Mouse (Mus musculus): ENCODE measurements around the gene Agfg2. TPM values are rescaled to one million over a fixed set of nuclear protein-coding genes. Genes with fewer than 3 reads are reported as not detected.
"Not testable (repeated sequence)": the region's sequence is repeated elsewhere in the genome, so short reads cannot be mapped to it uniquely, and the experiment has no call there.

The Agfg2 gene
- total RNA-seq, 2 experiments from 2014 or later = 61.8 to 63.9 TPM

DNA sequence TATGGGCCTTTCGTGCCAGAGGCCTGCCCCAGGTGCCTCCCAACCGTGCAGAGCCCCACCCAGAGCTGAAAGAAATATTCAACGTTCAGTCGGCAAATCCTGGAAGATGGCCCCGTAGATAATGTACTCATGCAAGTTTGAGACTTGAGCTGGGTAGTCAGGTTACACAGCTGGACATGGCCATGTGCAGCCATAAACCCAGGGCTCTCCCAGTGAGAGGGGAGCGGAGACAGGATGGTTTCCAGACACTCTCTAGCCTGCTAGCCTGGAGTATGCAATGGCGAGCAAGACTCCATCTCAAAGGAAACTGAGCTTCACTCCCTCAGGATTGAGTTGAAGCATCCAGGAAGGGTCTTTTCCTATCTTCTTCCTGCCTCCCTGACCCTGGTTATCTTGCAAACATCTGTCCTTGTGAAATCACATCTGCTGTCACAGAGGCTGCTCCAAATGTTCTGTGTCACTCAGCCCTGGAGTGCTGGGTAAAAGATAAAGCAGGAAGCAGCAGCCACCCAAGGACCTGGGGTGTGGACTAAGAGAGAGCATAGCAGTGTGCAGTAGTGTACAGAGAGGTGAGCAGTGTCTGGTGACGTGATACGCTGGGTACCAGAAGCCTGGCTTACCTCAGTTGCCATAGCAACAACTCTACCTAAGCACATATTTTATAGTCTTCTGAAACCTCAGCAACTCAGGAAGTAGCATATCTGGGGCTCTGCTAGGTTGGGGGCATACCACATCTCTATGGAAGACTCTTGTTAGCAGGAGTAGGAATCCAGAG, 36.5 kb downstream of the Agfg2 start:
- DNase-seq (ENCODE audit: extremely low spot score in 1 of 2, low spot score in 1 of 2) = no peak

DNA sequence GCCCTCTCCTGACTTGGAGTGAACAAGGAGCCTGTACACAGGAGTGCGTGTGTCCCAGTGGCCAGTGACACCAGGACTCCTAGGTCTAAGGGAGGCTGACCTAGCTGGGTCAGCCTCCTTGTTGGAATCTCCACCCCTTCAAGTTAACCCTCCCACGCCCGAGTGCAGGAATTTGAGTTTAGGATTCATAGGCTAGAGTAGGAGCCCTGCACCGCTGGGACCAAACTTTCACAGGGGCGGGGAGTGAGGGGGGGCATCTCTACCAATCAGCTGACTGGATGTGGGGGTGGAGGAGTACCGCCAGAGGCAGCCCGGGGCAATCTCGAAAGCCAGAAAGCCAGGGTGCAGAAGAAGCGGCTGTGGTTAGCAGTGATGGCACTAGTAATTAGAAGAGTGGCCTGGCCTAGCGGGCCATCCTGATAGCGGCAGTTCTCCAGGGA, 38.9 kb downstream of the Agfg2 start, which contains the start of gene Irs3:
TSS of gene Irs3 (minus strand) at position 63 of the 440 bp plus-strand sequence.
- DNase-seq (ENCODE audit: extremely low spot score in 1 of 2, low spot score in 1 of 2) = no peak

DNA sequence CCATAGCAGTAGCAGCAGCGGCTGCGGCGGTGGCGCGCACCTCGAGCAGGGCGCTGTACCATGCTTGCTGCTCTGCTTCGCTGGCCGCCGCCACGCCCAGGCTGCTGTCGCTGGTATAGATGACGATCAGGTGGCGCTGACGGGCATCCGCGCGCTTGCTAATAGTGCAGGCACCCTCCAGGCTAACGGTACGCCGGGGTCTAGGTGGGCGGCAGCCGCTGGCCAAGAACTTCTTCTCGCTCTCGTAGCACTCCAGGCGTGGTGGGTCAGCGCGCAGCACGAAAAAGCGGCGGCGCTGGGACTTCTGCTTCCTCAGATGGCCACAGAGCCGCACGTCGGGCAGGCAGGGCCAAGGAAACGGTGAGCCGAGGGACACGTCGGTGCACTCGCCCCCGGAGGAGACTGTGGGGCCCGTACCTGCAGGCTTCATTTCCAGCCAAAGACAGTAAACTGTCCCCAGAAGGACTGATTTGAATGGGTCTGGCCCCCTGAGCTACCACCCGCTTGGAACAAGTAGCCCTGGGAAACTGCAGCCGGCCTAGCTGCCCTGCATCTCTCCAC, 39.4 kb downstream of the Agfg2 start:
- DNase-seq (ENCODE audit: extremely low spot score in 1 of 2, low spot score in 1 of 2) = no peak

DNA sequence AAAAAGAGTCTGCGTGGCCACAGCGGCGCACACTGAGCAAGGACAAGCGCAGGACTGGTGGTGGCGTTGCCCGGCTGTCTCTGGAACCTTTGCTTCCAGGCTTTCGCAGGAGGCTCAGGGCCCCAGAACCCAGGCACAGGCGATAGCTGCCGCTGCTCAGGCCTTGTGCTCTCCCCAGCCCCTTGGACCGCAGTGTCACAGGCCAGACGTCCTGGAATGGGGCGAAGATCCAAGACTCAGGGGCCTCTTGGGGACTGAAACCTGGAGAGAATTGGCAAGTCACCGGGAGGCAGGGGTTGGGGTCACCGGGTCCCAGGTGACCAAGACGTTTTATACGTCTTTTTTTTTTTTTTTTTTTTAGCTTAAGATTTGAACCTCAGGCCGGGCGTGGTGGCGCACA, 40.0 kb downstream of the Agfg2 start:
- DNase-seq (ENCODE audit: extremely low spot score in 1 of 2, low spot score in 1 of 2) = no peak

DNA sequence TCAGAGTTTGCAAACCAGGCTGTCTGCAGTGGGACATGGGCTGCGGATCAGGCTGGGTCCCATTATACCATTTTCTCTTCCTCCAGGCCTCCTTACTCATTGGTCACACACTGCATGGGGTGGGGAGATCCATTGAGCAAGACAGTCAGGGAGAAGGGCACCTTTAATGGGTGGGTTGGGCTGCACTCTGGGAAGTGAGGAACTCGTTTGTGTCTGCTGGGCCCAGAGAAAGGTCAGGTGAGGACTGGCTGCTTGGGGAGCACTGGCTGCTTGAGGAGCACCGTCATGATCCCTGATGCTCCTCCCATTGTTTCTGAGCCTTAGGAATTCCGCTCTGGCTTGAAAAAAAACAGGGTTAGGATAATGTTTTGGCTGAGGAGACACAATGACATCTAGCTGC, 41.6 kb downstream of the Agfg2 start:
- no peak for DNase-seq (ENCODE audit: extremely low spot score in 1 of 2, low spot score in 1 of 2)

DNA sequence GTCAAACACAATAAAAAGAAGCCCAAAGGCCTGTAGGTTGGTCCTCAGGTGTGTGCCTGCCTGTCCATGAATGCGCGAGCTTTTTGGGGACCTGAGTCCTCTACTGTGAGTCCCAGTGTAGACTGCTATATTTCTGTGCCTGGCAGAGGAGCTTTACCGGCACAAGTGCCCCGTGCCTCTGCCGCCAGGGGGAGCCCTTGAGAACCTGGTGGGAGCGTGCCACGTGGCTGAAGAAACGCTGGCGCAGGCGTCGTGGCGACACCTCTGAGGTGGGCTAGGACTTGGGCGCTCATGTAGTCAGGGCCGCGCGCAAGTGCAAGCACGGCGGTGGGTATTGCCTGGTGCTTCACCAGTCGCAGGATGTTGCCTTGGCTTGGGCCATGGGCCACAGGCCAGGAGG, 43.5 kb downstream of the Agfg2 start, which contains the start of gene Sap25:
TSS of gene Sap25 (plus strand) at position 281 of the 400 bp plus-strand sequence.
- DNase-seq (ENCODE audit: extremely low spot score in 1 of 2, low spot score in 1 of 2) = peak in 1 of 2 experiments; percentile 41

DNA sequence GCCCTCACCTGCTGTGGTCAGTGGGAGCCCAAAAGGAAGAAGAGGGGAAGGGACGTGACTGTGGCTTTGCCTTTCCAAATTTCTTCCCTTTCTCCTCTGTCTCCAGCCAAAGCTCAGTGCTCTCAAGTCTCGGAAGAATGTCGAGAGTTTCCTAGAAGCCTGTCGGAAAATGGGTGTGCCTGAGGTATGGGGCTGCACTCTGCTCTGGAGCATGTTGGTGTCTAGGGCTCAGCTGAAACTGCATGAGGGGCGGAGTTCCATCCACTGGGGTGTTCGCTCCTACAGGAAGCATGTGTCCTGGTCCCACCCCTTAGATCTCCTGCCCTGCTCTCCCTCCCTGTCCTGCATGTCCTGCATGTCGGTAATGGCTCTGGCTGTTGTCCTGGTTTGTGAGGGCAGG, 45.1 kb downstream of the Agfg2 start:
- DNase-seq (ENCODE audit: extremely low spot score in 1 of 2, low spot score in 1 of 2) = no peak

DNA sequence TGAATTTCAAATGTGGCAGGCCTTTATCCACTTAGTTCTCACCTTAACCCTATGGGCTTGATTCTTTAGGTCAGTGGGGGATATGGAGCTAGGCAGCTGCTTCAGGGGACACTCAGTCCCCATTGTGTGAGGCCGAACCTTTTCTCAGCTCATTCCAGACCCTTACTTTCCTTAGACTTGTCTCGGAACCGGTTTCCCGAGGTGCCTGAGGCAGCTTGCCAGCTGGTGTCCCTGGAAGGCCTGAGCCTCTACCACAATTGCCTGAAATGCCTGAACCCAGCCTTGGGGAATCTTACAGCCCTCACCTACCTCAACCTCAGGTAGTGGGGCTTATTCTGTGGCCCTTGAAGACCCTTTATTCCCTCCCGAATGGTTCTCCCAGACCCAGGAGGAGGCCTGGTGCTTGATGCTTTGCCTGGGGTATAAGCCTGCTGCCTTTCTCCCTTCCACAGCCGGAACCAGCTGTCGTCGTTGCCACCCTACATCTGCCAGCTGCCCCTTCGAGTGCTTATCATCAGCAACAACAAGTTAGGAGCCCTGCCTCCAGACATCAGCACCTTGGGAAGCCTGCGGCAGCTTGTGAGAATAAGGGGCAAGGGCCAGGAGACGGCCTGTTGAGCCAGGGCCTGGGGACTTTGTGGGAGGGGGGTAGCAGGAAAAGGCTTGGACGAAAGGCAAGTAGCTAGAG, 51.0 kb downstream of the Agfg2 start:
- DNase-seq (ENCODE audit: extremely low spot score in 1 of 2, low spot score in 1 of 2) = no peak

DNA sequence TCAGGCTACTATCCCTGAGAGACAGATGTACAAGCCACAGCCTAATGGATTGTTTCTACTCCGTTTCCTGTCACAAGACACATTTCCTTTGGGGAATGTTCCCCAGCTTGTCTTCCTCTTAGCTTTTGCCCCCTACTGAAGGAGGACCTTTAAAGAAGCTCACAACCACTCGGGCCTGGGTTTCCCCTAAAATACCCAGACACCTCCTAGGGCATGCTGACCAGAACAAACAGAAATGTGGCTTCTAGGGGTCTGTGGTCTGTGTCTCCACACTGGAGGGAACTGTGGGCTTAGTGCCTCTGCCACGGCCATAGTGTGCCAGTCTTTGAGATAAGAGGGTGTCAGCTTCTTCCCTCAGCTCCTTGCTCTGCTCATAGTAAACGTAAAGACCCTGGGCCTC, 52.9 kb downstream of the Agfg2 start:
- DNase-seq (ENCODE audit: extremely low spot score in 1 of 2, low spot score in 1 of 2) = no peak

DNA sequence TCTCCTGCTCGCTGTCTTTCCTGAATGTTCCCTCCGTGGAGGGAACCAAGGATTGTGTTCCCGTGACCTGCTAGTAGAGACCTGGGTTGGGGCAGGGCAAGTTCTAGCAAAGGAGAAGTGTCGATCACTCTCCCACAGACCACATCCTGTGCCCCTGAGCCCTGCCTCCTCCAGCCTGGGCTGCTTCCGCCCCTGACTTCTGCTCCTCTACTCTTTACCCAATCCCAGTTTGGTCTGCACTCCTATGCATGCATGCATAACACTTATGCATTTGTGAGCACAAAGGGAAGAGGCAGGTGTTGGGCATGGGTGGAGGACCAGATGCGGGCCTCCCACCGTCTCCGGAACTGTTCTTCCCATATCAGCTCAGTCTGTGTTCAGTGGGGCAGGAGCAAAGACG, 53.4 kb downstream of the Agfg2 start:
- DNase-seq (ENCODE audit: extremely low spot score in 1 of 2, low spot score in 1 of 2) = no peak

DNA sequence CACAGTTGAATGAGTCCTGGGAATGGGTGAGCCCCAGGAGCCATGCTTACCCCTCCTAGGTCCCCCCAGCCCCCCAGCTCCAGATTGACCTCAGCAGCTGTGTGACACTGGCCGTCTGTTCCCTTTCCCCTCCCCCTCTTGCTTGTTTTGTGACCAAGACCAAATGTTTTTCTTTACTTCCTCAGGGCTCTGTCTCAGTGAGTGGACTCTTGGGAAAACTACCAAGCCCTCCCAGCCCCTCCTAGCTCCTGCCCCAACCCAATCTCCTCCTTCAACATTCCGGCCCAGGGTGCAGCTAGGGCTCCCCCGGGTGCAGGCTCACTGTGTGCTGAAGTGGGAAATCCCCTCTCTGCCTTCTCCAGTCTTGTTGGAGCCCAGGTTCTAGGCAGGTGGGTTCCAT, 53.9 kb downstream of the Agfg2 start:
- no peak for DNase-seq (ENCODE audit: extremely low spot score in 1 of 2, low spot score in 1 of 2)

DNA sequence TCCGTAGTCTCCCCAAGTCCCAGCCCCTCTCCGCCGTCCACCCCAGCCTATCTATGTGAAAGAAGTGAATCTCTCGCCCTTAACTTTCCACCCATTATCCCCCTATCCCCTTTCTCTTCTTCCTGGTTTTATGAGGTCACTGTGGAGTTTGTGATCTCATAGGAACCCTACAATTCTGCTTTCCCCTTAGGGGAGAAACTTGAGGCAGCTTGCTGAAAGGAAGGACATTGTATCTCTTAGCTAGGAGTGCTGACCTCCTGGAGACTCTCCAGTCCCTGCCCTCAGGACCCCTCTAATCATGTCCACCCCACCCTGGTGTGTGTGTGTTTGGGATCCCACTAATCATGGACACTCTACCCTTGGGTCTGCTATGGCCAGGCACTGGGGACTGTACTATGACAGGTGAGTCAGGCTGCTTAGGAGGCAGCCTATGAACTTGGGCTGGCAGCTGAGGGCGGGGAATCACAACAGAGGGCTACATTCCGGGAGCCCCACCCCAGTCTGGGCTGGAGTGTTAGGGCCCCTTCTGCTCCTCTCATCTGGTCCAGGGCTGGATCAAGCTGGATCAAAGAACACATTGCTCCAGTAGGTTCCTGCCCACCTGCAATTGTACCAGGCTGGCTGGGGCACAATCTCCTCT, 54.5 kb downstream of the Agfg2 start:
- DNase-seq (ENCODE audit: extremely low spot score in 1 of 2, low spot score in 1 of 2) = no peak

DNA sequence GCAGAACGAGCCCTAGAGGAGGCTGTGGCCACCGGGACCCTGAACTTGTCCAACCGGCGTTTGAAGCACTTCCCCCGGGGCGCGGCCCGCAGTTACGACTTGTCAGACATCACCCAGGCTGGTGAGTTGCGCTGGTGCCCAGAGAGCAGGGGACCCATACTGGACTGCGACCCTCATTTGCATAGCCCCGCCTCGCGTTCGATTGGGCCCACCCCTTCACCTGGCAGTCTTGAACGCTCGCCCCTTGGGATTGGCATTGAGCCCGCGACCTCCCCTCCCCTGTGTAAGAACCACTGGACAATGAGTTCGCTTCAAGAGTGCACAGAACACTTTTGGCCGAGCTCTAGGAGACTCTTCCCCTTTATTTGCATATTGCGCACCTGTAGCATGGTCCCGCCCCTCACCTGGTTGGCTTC, 55.2 kb downstream of the Agfg2 start:
- DNase-seq (ENCODE audit: extremely low spot score in 1 of 2, low spot score in 1 of 2) = no peak

DNA sequence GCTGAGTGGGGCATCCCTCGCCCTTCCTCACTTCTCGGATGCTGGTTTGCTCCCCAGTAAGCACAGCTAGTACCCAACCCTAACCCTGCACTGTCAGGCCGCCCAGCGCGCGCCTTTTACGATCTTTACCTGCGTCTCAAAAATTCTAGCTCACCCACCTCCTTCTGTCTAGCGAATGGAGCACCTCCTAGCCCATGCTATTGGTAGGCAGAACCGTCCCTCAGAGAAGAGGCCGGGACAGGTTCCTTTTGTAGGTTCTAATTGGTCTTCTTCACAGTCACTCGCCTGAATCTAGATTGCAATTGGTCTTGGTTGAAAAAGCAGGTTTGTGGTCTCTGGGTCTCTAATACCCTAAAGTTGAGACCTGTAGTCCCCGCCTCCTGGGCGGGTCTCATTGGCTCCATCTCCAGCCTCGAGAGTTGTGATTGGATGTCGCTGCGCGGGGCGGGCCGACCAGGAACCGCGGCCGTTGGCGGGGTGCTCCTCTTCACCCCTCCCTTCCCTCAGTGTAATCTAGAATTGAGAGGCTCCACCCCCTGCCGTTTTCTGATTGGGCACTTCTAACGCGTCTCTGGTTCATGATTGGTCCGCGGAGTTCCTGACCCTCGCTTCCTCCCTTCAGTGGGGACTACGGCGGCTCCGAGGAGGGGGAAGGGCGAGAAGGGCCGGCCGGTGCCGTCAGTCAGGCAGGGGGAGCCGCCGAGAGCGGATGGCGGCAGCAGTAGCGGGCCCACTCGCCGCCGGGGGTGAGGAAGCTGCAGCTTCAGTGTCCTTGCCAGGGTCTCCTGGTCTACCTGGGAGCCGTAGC, 55.8 kb downstream of the Agfg2 start, which contains the start of the genes Fbxo24, Lrch4 and Gm20605:
TSS of gene Fbxo24 (minus strand) at position 505 of the 808 bp plus-strand sequence.
TSS of gene Lrch4 (plus strand) at position 624 of the 808 bp plus-strand sequence.
TSS of gene Gm20605 (plus strand) at position 678 of the 808 bp plus-strand sequence.
- DNase-seq (ENCODE audit: extremely low spot score in 1 of 2, low spot score in 1 of 2) = peak; percentile 93 to 94

DNA sequence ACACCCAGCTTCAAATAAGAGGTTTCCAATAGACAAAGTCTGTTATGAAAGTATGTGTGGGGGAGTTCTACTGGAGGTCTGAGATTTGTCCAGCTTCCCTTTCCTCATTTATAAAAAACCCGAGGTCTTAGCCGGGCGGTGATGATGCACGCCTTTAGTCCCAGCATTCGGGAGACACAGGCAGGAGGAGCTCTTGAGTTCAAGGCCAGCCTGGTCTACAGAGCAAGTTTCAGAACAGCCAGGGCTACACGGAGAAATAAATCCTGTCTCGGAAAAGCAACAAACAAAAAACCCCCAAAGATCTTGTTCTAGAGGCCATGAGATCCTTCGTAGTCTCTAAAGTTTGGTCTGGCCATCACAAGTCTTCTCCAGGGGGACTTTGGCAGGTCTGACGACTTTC, 56.5 kb downstream of the Agfg2 start:
- DNase-seq (ENCODE audit: extremely low spot score in 1 of 2, low spot score in 1 of 2) = no peak

DNA sequence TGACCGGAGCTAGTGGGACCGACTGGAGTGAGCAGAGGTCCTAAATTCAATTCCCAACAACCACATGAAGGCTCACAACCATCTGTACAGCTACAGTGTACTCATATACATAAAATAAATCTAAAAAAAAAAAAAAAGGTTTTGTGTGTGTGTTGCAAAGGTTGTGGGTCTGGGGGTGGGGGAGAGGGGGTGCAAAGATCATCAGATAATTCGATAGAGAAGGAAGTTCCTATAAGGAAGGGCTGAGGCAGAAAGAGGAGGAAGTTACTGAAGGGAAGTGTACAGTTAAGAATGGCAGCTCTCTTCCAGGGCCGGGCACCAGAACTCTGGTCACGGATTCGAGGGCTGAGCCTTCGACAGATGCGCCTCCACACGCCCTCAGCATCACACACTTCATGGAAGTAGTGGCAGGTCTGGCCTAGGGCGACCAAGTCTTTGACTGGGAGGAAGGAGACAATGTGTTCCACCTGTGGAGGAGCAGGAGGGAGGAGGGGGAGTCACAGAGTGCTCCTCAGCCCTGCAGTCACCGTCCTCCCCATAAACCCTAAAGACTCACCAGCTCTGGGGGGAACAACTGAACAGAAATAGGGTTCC, 60.5 kb downstream of the Agfg2 start:
- no peak for DNase-seq (ENCODE audit: extremely low spot score in 1 of 2, low spot score in 1 of 2)

DNA sequence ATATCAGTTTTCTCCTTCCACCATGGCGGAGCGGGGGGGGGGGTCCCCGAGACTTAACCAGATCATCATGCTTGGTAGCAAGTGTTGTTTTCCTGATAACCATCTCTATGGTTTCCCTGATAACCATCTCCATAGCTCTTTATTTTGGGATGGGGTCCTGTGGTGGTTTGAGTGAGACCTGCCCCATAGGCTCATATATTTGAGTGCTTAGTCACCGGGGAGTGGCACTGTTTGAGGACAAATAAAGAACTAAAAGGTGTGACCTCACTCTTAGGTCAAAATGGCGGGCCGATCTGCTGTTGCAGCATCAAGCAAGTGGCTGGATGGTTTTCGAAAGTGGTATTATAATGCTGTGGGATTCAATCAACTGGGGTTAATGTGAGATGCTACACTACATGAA, 69.2 kb downstream of the Agfg2 start:
- no peak for DNase-seq (ENCODE audit: extremely low spot score in 1 of 2, low spot score in 1 of 2)

DNA sequence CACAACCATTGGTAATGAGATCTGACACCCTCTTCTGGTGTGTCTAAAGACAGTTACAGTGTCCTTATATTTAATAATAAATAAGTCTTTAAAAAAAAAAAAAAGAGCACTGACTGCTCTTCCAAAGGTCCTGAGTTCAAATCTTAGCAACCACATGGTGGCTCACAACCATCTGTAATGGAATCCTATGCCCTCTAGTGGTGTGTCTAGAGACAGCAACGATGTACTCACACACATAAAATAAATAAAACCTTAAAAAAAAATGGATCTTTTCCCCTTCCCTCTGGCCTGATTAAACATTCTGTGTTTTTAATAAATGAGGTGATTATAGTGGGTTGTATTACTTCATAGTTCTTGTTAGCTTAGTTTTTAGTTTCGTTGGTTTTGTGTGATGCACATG, 69.6 kb downstream of the Agfg2 start:
- not testable (repeated sequence) for DNase-seq (ENCODE audit: extremely low spot score in 1 of 2, low spot score in 1 of 2)

DNA sequence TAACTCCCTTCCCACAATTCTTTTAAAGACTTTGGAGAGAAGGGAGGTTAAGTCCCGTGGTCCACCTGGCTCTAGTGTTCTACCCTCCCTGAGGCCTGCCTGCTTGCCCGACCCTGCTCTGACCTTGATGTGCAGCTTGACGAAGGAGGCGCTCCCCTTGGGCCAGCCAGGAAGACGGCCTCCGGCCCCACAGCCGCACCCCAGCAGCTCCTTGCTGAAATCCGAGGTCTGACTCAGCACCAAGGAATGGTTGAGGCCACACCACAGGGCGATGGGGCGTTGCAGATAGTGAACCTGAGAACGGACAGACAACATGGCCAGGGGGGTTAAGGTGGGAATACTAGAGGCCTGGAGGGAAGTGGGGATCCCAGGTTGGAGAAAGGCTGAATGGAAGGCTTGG, 71.0 kb downstream of the Agfg2 start, which contains the start of gene Pcolce:
TSS of gene Pcolce (minus strand) at position 235 of the 400 bp plus-strand sequence.
- no peak for DNase-seq (ENCODE audit: extremely low spot score in 1 of 2, low spot score in 1 of 2)
